Mouse (Mus musculus): ENCODE measurements around the gene Map3k5. TPM values are rescaled to one million over a fixed set of nuclear protein-coding genes. Genes with fewer than 3 reads are reported as not detected.
"Not testable (repeated sequence)": the region's sequence is repeated elsewhere in the genome, so short reads cannot be mapped to it uniquely, and the experiment has no call there.

Gene Map3k5
- polyA plus RNA-seq, 1 experiment, result 2.2 TPM

- TF ChIP-seq CTCF (IDR thresholded peaks at IDR 0.05; ENCODE audit: borderline replicate concordance, extremely low read depth, insufficient read depth, insufficient read length), result no peak
- no peak for TF ChIP-seq POLR2A (IDR thresholded peaks at IDR 0.05; ENCODE audit: borderline replicate concordance, extremely low read depth, insufficient read depth, insufficient read length, poor library complexity, severe bottlenecking)
- DNase-seq (ENCODE audit: low read depth), result no peak
Observed at GRCm38 (mm10) chr10:19969831-19970460, 35.7 kb downstream of the Map3k5 start.

- not testable (repeated sequence) for DNase-seq (ENCODE audit: low read depth)
Observed at GRCm38 (mm10) chr10:19971491-19971890, 37.2 kb downstream of the Map3k5 start.

GRCm38 (mm10) chr10:19973321-19974108 lies 39.2 kb downstream of the Map3k5 start:
- TF ChIP-seq CTCF (IDR thresholded peaks at IDR 0.05; ENCODE audit: borderline replicate concordance, extremely low read depth, insufficient read depth, insufficient read length), result no peak
- no peak for TF ChIP-seq POLR2A (IDR thresholded peaks at IDR 0.05; ENCODE audit: borderline replicate concordance, extremely low read depth, insufficient read depth, insufficient read length, poor library complexity, severe bottlenecking)

GRCm38 (mm10) chr10:19977557-19977956 lies 43.3 kb downstream of the Map3k5 start:
- 0 out of 2 replicates have a peak, but pooled peaks have one; percentile 5 for TF ChIP-seq CTCF (IDR thresholded peaks at IDR 0.05; ENCODE audit: borderline replicate concordance, extremely low read depth, insufficient read depth, insufficient read length)
- TF ChIP-seq POLR2A (IDR thresholded peaks at IDR 0.05; ENCODE audit: borderline replicate concordance, extremely low read depth, insufficient read depth, insufficient read length, poor library complexity, severe bottlenecking), result no peak
- no peak for DNase-seq (ENCODE audit: low read depth)

More at GRCm38 (mm10) chr10:19973321-19974108, 39.2 kb downstream of the Map3k5 start:
- DNase-seq (ENCODE audit: low read depth), result no peak

GRCm38 (mm10) chr10:19978662-19979199 lies 44.5 kb downstream of the Map3k5 start:
- no peak for DNase-seq (ENCODE audit: low read depth)
- TF ChIP-seq CTCF (IDR thresholded peaks at IDR 0.05; ENCODE audit: borderline replicate concordance, extremely low read depth, insufficient read depth, insufficient read length), result no peak
- TF ChIP-seq POLR2A (IDR thresholded peaks at IDR 0.05; ENCODE audit: borderline replicate concordance, extremely low read depth, insufficient read depth, insufficient read length, poor library complexity, severe bottlenecking), result no peak

GRCm38 (mm10) chr10:19987736-19988135 lies 53.5 kb downstream of the Map3k5 start:
- DNase-seq (ENCODE audit: low read depth), result no peak
- TF ChIP-seq CTCF (IDR thresholded peaks at IDR 0.05; ENCODE audit: borderline replicate concordance, extremely low read depth, insufficient read depth, insufficient read length), result no peak
- no peak for TF ChIP-seq POLR2A (IDR thresholded peaks at IDR 0.05; ENCODE audit: borderline replicate concordance, extremely low read depth, insufficient read depth, insufficient read length, poor library complexity, severe bottlenecking)

GRCm38 (mm10) chr10:19989986-19990385 lies 55.7 kb downstream of the Map3k5 start:
- DNase-seq (ENCODE audit: low read depth), result no peak
- TF ChIP-seq CTCF (IDR thresholded peaks at IDR 0.05; ENCODE audit: borderline replicate concordance, extremely low read depth, insufficient read depth, insufficient read length), result no peak
- no peak for TF ChIP-seq POLR2A (IDR thresholded peaks at IDR 0.05; ENCODE audit: borderline replicate concordance, extremely low read depth, insufficient read depth, insufficient read length, poor library complexity, severe bottlenecking)

- no peak for DNase-seq (ENCODE audit: low read depth)
- TF ChIP-seq CTCF (IDR thresholded peaks at IDR 0.05; ENCODE audit: borderline replicate concordance, extremely low read depth, insufficient read depth, insufficient read length) (no peak), POLR2A (IDR thresholded peaks at IDR 0.05; ENCODE audit: borderline replicate concordance, extremely low read depth, insufficient read depth, insufficient read length, poor library complexity, severe bottlenecking) (no peak)
Observed at GRCm38 (mm10) chr10:19990638-19991037, 56.4 kb downstream of the Map3k5 start.

- DNase-seq (ENCODE audit: low read depth), result no peak
Observed at GRCm38 (mm10) chr10:19991237-19991865, 57.1 kb downstream of the Map3k5 start.

GRCm38 (mm10) chr10:19991866-19992252 lies 57.6 kb downstream of the Map3k5 start:
- no peak for TF ChIP-seq CTCF (IDR thresholded peaks at IDR 0.05; ENCODE audit: borderline replicate concordance, extremely low read depth, insufficient read depth, insufficient read length)
- TF ChIP-seq POLR2A (IDR thresholded peaks at IDR 0.05; ENCODE audit: borderline replicate concordance, extremely low read depth, insufficient read depth, insufficient read length, poor library complexity, severe bottlenecking), result no peak
- DNase-seq (ENCODE audit: low read depth), result no peak

More at GRCm38 (mm10) chr10:19991237-19991865, 57.1 kb downstream of the Map3k5 start:
- no peak for TF ChIP-seq CTCF (IDR thresholded peaks at IDR 0.05; ENCODE audit: borderline replicate concordance, extremely low read depth, insufficient read depth, insufficient read length)
- no peak for TF ChIP-seq POLR2A (IDR thresholded peaks at IDR 0.05; ENCODE audit: borderline replicate concordance, extremely low read depth, insufficient read depth, insufficient read length, poor library complexity, severe bottlenecking)
